8 mouse cellular contexts compared by ENCODE assay signal in the genomic region with DNA sequence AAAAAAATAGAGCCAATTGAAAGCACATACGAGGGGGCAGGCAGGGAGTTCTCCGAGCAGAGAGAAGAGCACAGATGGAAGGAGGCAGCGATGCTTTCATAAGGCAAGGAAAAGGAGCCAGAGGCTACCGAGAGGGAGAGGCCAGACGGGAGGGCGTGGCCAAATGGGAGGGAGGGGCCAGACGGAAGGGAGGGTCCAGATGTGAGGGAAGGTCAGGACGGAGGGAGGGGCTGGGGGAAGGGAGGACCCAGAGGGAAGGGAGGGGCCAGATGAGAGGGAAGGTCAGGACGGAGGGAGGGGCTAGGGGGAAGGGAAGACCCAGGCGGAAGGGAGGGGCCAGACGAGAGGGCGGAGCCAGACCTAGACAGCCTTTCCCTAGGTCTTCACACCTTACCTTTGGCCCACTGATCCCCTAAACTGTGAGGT. TPM values are rescaled to one million over a fixed set of nuclear protein-coding genes. Genes with fewer than 3 reads are reported as not detected.
A peak's percentile ranks its signal among the peaks of the same experiment; 100 is the strongest.
DNase-seq lines count a peak whose midpoint lies in the region; ATAC-seq lines count a peak whose summit lies in the region.

No protein-coding gene starts in this region.

- H3K4me3 ChIP-seq in intestine, embryonic 14.5 days (ENCODE audit: low read depth, low read length) = no peak overlapping the region
- no peak overlapping the region for H3K4me3 ChIP-seq in intestine, embryonic 16.5 days (ENCODE audit: low read length)
- no peak overlapping the region for H3K4me3 ChIP-seq in stomach, embryonic 15.5 days (replicated peaks)

- peak; percentile 66 for DNase-seq in intestine, embryonic 14.5 days (ENCODE audit: low spot score)
- peak; percentile 61 for DNase-seq in adrenal gland, adult 2 months
- DNase-seq in gastrocnemius, adult 18-20 months (ENCODE audit: low spot score) = peak; percentile 83
- peak; percentile 84 for DNase-seq in kidney, adult 9 months
- peak; percentile 84 for DNase-seq in lung, postnatal 36 days
- no peak for DNase-seq in frontal cortex, postnatal 14 days (ENCODE audit: low spot score in 2 of 2)

- H3K9ac ChIP-seq in intestine, embryonic 14.5 days (ENCODE audit: low read length) = no peak overlapping the region
- no peak overlapping the region for H3K9ac ChIP-seq in intestine, embryonic 16.5 days (ENCODE audit: low read depth, low read length)
- H3K9ac ChIP-seq in stomach, embryonic 15.5 days = no peak overlapping the region

- no peak; the same call in 1 of the 2 replicates for ATAC-seq in intestine, embryonic 14.5 days (replicated peaks; ENCODE audit: low FRiP score, low TSS enrichment, low read depth)
- ATAC-seq in intestine, embryonic 16.5 days = no peak
- peak; percentile 20 for ATAC-seq in stomach, embryonic 15.5 days (ENCODE audit: insufficient read depth, low FRiP score, low read depth)

- no peaks in the 10 kb centered on the region for H3K9me3 ChIP-seq in intestine, embryonic 14.5 days (ENCODE audit: control insufficient read depth, low read length)
- no peaks in the 10 kb centered on the region for H3K9me3 ChIP-seq in intestine, embryonic 16.5 days (ENCODE audit: control insufficient read depth, low read length)
- H3K9me3 ChIP-seq in stomach, embryonic 15.5 days = no peaks in the 10 kb centered on the region

- no peaks in the 10 kb centered on the region for H3K27me3 ChIP-seq in intestine, embryonic 14.5 days (replicated peaks; ENCODE audit: control insufficient read depth, insufficient read depth, low read length)
- no peaks in the 10 kb centered on the region for H3K27me3 ChIP-seq in intestine, embryonic 16.5 days (replicated peaks; ENCODE audit: control insufficient read depth, insufficient read depth, low read length)
- H3K27me3 ChIP-seq in stomach, embryonic 15.5 days (replicated peaks) = no peaks in the 10 kb centered on the region

- no peaks in the 10 kb centered on the region for H3K36me3 ChIP-seq in intestine, embryonic 14.5 days (ENCODE audit: control insufficient read depth, insufficient read depth, low read length)
- H3K36me3 ChIP-seq in intestine, embryonic 16.5 days (ENCODE audit: control insufficient read depth, insufficient read depth, low read length) = no peaks in the 10 kb centered on the region
- no peaks in the 10 kb centered on the region for H3K36me3 ChIP-seq in stomach, embryonic 15.5 days

- 5% methylated on average over 12 of the region's 12 CpGs for WGBS in intestine, embryonic 14.5 days
- WGBS in intestine, embryonic 16.5 days = 7% methylated on average over 12 of the region's 12 CpGs
- WGBS in stomach, embryonic 15.5 days = 7% methylated on average over 12 of the region's 12 CpGs

- H3K4me2 ChIP-seq in intestine, embryonic 14.5 days (ENCODE audit: low read length) = peak overlapping the region; percentile 4; the same call in 1 of the 2 replicates
- no peak overlapping the region for H3K4me2 ChIP-seq in intestine, embryonic 16.5 days (ENCODE audit: low read depth, low read length)
- peak overlapping the region; percentile 29; the same call in 1 of the 2 replicates for H3K4me2 ChIP-seq in stomach, embryonic 15.5 days

- peaks cover 6% of the 10 kb centered on the region; the same call in 1 of the 2 replicates for H3K4me1 ChIP-seq in intestine, embryonic 14.5 days (replicated peaks; ENCODE audit: control insufficient read depth, insufficient read depth, low read length)
- H3K4me1 ChIP-seq in intestine, embryonic 16.5 days (ENCODE audit: control insufficient read depth, insufficient read depth, low read length) = peaks cover 7% of the 10 kb centered on the region; the same call in 1 of the 2 replicates
- peaks cover 9% of the 10 kb centered on the region for H3K4me1 ChIP-seq in stomach, embryonic 15.5 days

- no peak overlapping the region for H3K27ac ChIP-seq in intestine, embryonic 14.5 days (ENCODE audit: low read depth)
- no peak overlapping the region for H3K27ac ChIP-seq in intestine, embryonic 16.5 days (ENCODE audit: low read length)
- H3K27ac ChIP-seq in stomach, embryonic 15.5 days = no peak overlapping the region

RNA-seq across cellular contexts. Expression of gene Prrc2b, which starts 18.3 kb away (rescaled TPM):
- polyA plus RNA-seq in intestine, embryonic 14.5 days (2014; fragmentation: Nextera tagmentation; extraction: Ambion mirVana) = 48.4 and 52.8 TPM in 2 replicates
- polyA plus RNA-seq in intestine, embryonic 16.5 days (2015; fragmentation: Nextera tagmentation; extraction: Ambion mirVana) = 14.4 and 16.2 TPM in 2 replicates
- 100 to 1,000 TPM in 1 of 2 experiments, 10 to 100 TPM in 1; 93.5 to 104 TPM for total RNA-seq in adrenal gland, adult 2 months (2021)
- polyA plus RNA-seq in adrenal gland, adult 2 months (2012; rRNA removed) = 70.0 and 82.7 TPM in 2 replicates
- 10 to 100 TPM; 78.4 to 79.7 TPM for total RNA-seq in gastrocnemius, adult 18-20 months (2021)
- 43.7 and 48.2 TPM in 2 replicates for polyA plus RNA-seq in stomach, embryonic 15.5 days (2015; fragmentation: Nextera tagmentation; extraction: Ambion mirVana)

RNA-seq across cellular contexts. Expression of gene Plpp7, which starts 37.3 kb away (rescaled TPM):
- 4.2 and 4.8 TPM in 2 replicates for polyA plus RNA-seq in intestine, embryonic 14.5 days (2014; fragmentation: Nextera tagmentation; extraction: Ambion mirVana)
- polyA plus RNA-seq in intestine, embryonic 16.5 days (2015; fragmentation: Nextera tagmentation; extraction: Ambion mirVana) = 4.0 and 5.0 TPM in 2 replicates
- total RNA-seq in adrenal gland, adult 2 months (2021) = 1 to 10 TPM; 4.0 to 4.2 TPM
- polyA plus RNA-seq in adrenal gland, adult 2 months (2012; rRNA removed) = 35.8 and 42.0 TPM in 2 replicates
- 100 to 1,000 TPM; 105 to 121 TPM for total RNA-seq in gastrocnemius, adult 18-20 months (2021)
- polyA plus RNA-seq in stomach, embryonic 15.5 days (2015; fragmentation: Nextera tagmentation; extraction: Ambion mirVana) = 4.4 and 4.8 TPM in 2 replicates

RNA-seq across cellular contexts. Expression of gene Fam78a, which starts 47.9 kb away (rescaled TPM):
- polyA plus RNA-seq in intestine, embryonic 14.5 days (2014; fragmentation: Nextera tagmentation; extraction: Ambion mirVana) = 1.5 and 1.7 TPM in 2 replicates
- polyA plus RNA-seq in intestine, embryonic 16.5 days (2015; fragmentation: Nextera tagmentation; extraction: Ambion mirVana) = 2.1 and 2.2 TPM in 2 replicates
- 1 to 10 TPM; 1.5 to 4.8 TPM for total RNA-seq in adrenal gland, adult 2 months (2021)
- 2.6 and 6.5 TPM in 2 replicates for polyA plus RNA-seq in adrenal gland, adult 2 months (2012; rRNA removed)
- total RNA-seq in gastrocnemius, adult 18-20 months (2021) = 10 to 100 TPM; 12.5 to 21.2 TPM
- 1.7 and 2.2 TPM in 2 replicates for polyA plus RNA-seq in stomach, embryonic 15.5 days (2015; fragmentation: Nextera tagmentation; extraction: Ambion mirVana)

Comparison
In these comparisons a context has a peak if more than half of its experiments do, and no peak if none do; other contexts are left out.
1. DNase-seq: peak in intestine, embryonic 14.5 days (single experiment), adrenal gland, adult 2 months (single experiment), gastrocnemius, adult 18-20 months (single experiment), kidney, adult 9 months (single experiment) and lung, postnatal 36 days (single experiment); none in frontal cortex, postnatal 14 days (0 of 2).